Mouse (Mus musculus) T-helper 17 cell (primary cell): ENCODE data around the gene Cd99l2.

Source experiments
- in situ Hi-C, 2 experiments: fragments of 300-600 bp; cut with MboI, MseI; formaldehyde crosslinking; loops; 1 replicate in 1 of 2; 2 replicates in 1 of 2; pipeline ENCODE4 v1.15.1; 2025; ENCODE audit warnings: high pct_unique_total_duplicates in 2 of 2

Cd99l2 gene

DNA sequence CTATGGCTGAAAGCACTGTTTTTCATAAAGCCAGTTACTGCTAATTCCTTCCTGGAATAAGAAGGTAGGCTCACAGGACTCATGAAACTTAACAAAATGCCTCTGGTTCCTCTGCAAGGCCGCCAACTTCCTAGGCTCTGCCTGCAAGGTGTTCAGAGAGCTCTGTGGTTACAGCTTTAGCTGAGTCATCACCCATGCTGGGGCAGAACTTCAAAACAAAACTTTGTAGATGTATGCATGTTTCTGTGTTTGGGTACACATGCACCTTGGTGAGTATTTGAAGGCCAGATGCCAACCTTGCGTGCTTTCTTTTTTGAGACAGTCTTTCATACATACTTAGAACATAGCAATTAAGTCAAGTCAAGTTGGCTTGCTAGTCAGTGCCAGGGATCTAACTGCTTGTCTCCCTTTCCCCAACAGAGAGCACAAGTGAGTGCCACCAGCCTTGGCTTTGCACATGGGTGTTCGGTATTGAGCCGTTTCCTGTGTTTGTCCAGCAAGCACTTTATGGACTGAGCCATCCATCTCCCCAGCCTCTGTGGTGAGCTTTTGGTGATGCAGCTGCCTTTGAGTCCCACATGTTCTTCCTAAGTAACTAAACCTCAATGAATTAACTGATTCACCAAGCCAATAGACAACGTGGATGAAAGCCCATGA is 23.9 kb downstream of the Cd99l2 start:
- in situ Hi-C loops, result no loop called here

DNA sequence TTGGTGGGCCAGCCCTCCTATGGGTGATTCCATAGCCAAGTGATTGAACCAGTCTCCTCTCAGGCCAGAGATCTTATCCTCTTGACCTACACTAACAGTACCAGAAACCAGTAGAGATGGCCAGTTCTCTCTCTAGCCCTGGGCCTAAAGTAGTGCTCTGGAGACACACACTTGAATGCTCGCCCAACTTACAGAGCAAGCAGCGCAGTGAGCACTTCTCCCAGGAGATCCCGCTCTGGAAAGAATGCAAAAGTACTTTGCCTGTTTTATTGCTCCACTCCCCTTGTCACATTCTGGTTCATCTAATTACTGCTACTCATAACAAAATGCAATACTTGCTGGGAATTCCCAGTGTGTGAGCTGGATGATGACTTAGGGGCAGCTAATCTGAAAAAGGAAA is 25.2 kb downstream of the Cd99l2 start:
- in situ Hi-C loops, result no loop called here

DNA sequence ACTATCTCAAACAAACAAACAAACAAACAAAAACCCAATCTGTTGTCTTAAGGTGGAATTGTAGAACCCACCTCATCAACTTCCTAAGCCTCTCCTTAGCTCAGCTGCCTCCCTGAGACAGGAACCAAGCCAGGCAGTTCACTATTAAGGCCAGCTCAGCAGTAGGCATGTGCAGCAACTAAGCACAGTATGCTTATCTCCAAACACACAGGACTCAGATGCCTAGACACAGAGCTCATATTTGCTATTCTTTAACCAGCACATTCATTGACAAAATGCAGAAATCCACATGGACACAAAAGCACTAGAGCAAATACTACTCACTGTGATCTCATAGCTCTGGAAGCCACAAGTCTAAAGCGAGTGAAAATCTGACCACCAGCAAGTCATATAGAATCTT is 27.2 kb downstream of the Cd99l2 start:
- in situ Hi-C loops, result no loop called here

DNA sequence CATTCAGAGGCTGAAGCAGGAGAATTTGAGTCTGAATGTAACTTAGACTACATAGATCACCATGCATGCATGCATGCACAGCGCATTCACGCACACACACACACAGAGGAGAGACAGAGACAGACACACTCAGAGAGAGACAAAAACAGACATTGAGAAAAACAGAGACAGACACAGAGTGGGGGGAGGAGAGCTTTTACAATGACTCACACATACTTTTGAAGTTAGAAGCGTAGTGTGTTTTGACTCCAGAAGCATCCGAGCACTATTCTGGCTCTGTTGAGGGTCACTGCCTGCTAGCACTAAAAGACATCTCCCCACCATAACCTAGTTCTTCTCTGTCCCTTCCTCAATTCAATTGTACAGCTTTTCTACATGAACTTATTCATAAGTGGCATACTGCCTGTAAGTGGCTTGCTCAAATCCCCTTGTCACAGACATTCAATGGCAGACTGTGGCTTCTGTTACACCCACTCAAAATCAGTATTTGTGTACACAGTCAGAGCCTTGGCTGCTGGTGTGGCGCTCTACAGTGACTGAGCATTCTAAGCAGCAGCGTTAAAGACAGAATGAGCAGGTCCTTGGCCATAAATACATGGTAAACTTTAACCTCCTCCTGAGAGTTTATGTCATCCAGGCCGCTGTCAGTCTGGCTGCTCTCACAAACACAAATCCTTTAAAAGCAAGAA is 28.4 kb downstream of the Cd99l2 start:
- in situ Hi-C loops, result no loop called here

DNA sequence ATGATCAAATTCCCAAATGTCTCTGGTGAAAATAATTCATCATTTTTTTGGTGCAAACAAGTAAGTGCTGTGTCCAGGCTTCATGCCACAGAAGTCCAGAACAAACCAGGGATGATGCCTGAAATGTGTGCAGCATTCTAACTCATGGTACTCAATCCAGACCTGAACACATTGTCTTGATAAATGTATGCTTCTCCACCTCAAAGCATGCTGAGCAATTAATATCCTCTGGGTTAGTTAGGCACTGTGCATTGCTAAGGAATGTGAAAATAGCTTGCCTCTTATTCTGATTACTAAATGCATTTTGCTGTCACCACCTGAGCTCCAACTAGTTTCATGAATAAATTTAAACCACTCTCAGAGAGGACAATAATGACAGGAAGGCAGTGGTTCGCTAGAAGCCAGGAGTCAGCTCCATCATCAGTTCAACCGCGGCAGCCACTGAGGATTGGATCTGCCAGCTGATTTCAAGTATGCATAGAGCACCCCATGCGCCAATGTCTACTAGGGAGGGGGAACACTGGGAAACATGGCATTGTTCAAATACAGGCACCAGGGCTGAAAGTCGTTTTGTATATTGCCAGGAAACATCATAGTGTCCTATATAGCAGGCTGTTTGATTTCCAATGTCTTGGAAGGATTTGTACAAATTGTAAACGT is 36.4 kb downstream of the Cd99l2 start:
- in situ Hi-C loops, result no loop called here

DNA sequence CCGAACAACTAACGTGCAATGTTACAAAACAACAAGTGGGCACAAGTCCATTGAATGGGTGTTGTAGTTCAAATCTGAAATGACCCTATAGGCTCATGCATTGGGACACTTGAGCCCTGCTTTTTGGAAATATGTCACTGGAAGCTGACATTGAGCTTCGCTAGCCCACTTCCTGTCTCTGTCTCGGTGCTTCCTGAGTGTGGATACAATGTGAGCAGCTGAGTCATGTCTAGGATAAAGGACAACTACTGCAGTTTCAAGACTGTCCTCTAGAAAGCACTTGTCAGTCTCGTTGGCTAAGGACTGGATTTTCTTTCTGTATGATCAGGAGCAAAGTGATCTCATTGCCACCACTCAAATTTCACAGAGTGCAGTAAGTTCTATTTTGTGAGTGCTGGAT is 49.7 kb downstream of the Cd99l2 start:
- in situ Hi-C loops, result no loop called here

DNA sequence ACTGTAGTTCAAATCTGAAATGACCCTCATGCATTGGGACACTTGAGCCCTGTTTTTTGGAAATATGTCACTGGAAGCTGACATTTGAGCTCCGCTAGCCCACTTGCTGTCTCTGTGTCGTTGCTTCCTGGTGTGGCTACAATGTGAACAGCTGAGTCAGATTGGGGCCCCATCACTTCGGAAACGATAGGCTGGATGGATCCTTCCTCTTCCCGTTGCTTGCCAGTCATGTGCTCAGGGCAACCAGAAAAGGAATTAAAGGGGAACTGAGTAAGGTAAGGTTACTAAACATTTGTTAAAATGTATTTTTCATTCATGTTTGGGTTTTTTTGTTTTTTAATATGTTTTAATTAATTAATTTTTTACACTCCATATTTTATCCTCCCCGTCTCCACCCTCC is 53.2 kb downstream of the Cd99l2 start:
- in situ Hi-C loops, result no loop called here

DNA sequence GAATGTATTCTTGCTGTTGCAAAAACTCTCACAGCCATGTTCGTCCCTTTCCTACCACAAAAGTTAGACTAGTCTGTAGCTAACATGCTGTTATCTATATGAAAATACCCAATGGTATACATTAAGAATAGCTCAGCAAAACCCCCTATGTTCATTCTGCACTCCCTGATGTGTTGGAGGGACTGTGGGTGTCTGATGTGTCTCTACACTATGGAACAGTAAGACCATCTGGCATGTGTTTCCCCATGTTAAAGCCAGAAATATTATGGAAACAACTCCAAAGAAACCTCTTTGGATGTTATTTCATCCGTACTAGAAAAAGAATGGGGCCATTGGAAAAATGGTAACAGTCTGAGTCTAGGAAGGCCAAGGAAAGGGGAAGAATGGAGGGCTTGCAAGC is 57.1 kb downstream of the Cd99l2 start:
- in situ Hi-C loops, result no loop called here

DNA sequence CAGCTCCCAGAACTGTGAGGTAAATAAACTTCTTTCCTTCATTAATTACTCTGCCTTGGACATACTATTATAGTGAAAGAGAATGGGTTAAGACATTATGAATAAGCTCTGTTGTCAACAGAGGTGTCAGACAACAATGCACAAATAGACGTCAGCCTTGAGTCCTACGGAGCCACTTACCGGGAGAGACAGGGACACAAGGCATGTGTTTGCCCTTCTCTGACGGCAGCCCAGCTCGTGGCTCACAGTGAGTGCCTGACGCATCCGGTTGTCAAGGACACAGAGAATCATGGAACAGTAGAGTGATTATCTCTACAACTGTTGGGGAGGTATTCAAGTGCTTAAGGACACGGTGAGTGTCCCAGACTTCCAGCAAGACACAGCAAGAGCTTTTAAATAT is 57.8 kb downstream of the Cd99l2 start:
- in situ Hi-C loops, result no loop called here

DNA sequence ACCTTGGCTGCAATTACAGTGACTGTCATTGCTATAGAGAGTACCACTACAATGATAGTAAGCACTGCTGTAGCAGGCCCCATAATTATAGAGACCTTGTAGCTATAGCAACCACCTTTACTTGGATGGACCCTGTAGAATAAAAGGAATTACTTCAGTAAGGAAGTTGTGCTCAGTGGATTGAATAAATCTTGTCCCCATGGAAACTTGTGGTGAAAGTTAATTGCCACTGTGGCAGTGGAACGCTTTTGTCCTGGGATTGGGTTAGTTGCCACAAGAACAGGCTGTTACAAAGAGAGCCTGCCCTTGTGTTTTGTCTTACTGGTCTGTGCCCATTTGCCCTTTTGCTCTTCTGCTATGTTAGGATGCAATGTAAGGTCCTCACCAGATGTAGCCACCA is 58.2 kb downstream of the Cd99l2 start:
- in situ Hi-C loops, result no loop called here

DNA sequence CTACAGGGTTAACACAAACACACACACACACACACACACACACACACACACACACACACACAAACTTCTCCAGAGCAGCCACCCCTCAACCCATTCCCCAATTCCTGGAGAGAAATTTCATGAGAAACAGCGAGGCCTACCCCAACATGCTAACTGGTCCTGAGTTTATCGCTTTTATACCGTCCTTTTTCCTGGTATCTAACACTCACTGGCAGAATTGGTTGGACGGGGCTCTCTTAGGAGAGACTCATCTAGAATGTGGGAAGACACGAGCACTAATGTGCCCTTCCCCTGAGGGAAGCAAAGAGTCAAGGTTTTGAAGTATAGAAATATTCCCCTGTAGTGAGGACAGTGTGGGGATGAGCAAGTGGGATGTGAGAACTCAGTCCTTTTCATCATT is 61.7 kb downstream of the Cd99l2 start:
- in situ Hi-C loops, result no loop called here

DNA sequence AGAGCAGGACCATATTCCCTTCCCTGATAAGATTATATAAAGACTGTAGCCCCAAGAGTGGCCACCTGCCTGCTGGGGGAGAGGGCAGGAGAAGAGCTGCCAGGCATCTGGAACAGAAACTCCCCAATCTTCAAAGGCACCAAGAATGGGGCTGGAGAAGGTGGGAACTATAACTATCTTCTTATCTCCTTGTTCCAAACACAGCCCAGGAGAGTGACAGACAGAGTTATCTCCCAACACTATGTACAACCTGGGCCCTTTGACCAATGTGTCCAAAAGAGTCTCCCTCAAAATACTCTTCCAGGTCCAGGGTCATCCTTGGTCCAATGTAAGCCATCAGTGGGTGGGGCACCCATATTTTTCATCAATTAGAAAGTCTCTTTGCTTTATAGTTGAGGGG is 65.2 kb downstream of the Cd99l2 start:
- in situ Hi-C loops, result loop anchor here (5.0 to 10.0 kb wide), 3 partner anchors 75 to 197 kb away; no protein-coding TSS in a partner anchor

DNA sequence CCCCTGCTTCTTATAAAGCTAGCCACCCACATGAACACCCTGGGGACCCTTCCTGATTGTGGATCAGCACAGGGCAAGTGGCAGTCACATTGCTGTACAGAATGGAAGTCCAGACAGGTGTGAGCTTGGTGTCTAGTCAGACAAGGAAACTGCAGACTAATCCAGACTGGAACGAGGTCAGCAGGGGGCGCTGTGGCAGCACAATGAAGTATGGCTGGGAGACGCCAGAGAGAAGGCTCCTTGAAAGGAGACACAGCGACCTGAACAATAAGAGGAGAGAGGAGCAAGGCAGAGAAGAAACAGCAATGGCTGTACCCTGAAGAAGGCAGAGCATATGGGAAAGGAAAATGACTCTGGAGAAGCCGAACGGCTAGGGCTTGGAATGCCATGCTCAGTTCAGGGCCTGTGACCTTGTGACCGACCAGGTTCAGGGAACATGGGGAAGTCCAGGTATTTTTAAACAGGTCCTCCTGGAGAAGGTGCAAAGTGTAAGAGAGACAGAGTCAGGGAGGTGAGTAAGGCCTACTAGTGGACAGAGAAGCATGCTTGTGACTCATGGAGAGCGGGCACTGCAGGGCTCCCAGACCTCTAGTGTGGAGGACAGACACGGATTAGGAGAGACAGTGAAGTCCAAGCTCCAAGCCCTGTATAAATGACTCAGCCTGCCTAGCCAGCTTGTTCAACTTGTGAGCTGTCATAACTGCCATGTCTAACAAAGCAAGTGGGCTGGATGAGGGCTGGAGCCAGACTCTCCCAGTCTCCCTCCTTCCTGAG is 66.7 kb downstream of the Cd99l2 start:
- in situ Hi-C loops, result loop anchor here (5.0 to 10.0 kb wide), 3 partner anchors 76 to 199 kb away; no protein-coding TSS in a partner anchor

DNA sequence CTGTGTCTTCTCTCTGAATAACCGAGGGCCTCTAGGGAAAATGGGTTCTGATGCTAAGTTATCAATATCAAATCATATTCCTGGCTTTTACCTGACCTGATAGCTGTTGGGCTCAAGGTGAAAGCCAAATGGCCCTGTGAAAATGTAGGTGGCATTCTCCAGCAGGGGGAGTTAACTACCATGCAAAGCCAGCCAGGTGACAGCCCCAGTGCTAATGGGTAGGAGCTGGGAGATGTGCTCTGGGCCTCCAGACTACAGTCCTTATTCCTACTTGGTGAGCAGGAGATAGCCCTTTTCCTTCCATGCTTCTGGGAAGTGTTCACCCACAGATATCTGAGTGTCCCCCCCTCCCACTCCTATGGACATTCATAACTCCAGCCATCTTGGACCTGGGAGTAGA is 67.8 kb downstream of the Cd99l2 start:
- in situ Hi-C loops, result loop anchor here (5.0 to 10.0 kb wide), 3 partner anchors 77 to 200 kb away; no protein-coding TSS in a partner anchor

DNA sequence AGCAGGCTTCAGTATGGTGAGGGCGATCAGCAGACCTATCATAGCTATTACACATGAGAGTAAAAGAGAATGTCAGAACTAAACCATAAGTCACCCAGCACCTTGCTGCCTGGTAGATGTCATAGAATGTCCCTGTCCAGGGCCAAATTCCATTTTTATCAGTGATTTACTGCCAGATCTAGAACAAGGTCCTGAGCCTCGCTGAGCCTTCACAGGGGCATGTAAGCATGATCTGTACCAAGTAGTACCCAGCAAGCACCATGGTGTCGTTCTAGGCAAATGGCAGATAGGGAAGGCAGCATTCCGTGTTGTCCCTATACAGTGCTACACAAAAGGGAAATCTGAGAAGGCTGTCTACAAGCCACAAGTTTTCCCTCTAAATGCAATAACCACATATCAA is 79.0 kb downstream of the Cd99l2 start:
- in situ Hi-C loops, result no loop called here

DNA sequence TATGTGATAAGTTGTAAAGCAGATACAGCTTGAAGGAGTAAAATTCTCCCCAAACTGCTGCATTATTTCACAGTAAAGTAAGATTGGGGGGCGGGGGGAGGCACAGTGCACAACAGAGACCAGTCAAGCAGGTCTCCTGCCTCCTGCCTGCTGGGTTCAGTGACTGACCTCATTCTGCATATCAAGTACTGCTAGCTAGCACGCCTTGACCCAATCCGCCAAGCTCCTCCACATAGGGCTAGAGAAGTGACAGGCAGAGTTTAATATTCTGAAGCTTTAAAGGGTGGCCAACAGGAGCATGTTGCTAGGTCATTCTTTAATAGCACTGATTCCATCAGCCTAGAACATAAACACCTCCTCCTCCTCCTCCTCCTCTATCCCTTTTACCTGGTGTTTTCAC is 79.9 kb downstream of the Cd99l2 start:
- in situ Hi-C loops, result no loop called here

DNA sequence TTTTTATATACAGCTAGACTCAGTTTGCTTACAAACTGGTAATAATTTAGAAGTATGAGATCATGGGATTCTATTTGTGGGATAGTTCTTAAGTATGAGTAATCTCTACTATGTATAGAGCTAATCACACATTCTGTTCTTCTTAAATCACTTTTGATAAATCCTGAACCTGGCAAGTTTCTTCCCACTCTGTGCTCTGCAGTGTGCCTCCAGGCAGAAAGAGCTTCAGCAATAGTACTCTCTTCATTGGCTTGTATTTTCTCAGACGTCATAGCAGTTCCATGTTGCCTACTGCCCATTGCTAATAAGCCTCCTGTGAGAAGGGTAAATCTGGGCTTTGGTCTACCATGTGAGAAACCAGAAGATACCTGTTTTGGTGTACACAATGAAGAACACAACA is 84.3 kb downstream of the Cd99l2 start:
- in situ Hi-C loops, result no loop called here

DNA sequence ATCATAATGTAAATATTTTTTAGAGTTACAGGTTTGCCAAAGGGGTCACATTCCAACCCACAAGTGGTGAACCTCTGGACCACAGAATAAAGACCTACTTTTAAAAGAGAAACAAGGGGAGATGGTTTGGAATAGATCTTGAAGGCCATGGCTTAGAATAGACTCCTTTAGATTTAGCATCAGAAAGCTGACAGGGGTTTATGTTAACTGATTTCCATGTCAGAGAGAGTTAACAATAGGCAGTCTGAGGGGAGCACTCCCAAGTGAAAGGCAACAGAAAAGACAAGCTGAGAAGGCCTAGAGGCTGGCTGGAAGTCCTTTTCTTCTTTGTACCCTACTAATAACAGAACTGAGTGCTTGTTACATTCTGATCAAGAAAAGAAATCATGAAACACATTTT is 86.4 kb downstream of the Cd99l2 start:
- in situ Hi-C loops, result no loop called here

DNA sequence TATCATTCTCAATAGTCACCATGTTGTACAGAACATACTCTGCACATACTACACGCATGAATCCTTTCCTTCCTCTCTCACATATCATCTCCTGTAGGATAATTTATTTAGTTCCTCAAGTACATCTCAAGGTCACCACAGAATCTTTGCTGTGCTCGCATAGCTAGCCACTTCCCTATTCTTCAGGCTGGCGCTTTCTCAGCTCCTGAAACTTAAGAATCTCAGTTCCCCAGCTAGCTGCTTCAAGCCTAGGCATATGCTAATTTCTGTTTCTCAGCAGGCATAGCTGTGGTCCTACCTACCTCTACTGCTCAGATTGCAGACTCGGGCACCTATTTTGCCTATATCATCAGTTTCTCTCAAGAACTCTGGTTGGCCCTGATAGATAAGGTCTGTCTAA is 96.3 kb downstream of the Cd99l2 start:
- in situ Hi-C loops, result no loop called here

DNA sequence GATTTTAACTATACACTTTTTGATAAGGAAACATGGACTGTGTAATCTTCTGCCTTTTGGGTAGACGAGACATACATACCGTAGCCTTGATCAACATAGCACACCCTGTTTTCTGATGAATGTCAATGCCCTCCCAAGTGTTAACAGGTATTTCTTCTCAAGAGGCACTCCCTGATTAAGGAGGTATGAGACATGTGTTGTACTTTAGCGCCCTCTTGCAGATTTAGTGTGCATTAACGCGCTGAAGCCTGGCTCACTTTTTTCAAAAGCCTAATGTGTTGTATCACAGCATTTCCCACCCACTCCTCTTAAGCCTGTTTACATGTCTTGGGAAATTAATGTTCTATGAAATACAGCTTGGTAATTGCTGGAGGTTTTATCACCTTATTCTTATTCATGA is 111.1 kb downstream of the Cd99l2 start:
- in situ Hi-C loops, result no loop called here

DNA sequence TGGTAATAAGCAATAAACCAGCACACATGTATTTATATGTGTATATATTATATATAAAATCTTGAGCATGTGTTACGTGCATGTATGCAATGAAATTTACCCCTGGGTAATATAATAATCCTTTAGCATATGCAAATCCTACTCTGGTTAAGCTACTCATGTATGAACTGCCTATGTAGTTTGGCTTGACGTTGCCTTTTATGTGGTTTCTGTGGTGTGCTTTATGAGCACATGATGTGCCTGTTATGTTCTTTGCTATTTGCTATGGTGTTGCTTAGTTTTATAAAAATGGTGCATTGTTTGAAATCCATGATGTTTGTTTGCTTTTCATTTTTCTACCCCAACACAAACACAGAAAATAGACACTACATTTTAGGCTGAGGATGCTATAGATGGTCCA is 114.2 kb downstream of the Cd99l2 start:
- in situ Hi-C loops, result no loop called here

DNA sequence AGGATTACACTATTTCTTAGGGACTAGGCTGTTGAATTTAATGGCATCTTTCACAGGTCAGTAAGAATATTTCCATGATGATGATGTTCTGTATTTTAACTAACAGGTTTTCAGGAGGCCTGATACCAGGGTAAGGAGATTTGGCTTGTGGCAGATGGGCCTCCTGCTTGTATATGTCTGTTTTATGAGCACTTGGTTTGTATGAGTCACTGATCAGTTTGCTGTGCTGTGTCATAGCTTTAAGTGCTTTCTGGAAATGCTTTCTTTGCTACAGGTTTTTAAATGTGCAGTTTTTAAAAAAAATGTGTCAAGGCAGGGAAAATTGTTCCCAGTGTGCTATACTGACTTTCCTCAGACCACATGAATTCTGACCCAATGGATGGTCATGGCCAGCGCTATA is 115.9 kb downstream of the Cd99l2 start:
- in situ Hi-C loops, result no loop called here
